Mouse (Mus musculus): Measurements from ENCODE around the gene Tlr9. TPM values are rescaled to one million over a fixed set of nuclear protein-coding genes. Genes with fewer than 3 reads are reported as not detected.

The Tlr9 gene
- polyA plus RNA-seq, 1 experiment, result 4.2 TPM

DNA sequence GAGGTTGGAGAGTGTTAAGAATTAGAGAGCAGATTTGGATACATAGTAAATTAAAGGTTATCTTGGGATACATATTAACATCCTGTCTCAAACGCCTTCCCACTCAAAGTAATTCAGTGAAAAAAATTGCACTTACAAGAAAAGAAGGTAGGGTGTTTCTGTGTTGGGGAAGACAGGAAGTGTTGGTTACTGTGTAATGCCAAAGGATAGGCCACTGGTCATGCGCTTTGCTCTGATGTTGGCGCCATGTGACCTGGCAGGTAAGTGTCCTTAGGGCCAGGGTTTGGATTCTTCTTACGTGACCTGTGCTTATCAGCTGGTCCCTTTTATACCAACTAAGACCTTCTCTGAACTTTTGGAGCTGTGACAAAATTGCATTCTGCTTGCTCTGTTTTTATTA, 40.3 kb upstream of the Tlr9 start:
- no peak overlapping the region for H3K4me3 ChIP-seq (ENCODE audit: insufficient read depth, low read depth, low read length)
- 51% methylated on average over 4 of the region's 4 CpGs for WGBS
- peak; percentile 58 for DNase-seq
- H3K27me3 ChIP-seq (replicated peaks; ENCODE audit: control insufficient read depth, insufficient read depth, low read length), result no peaks in the 10 kb centered on the region
- H3K27ac ChIP-seq (ENCODE audit: insufficient read depth, low read depth, low read length), result no peak overlapping the region; the same call in 1 of the 2 replicates
- H3K36me3 ChIP-seq (ENCODE audit: control insufficient read depth, insufficient read depth, low read length), result peaks cover 29% of the 10 kb centered on the region
- peaks cover 19% of the 10 kb centered on the region; the same call in 1 of the 2 replicates for H3K4me1 ChIP-seq (ENCODE audit: control insufficient read depth, insufficient read depth, low read length)
- TF ChIP-seq CTCF (conservative IDR thresholded peaks at IDR 0.05; ENCODE audit: insufficient read depth, insufficient read length, low read depth, low read length) (no peak), POLR2A (IDR thresholded peaks at IDR 0.05; ENCODE audit: low read depth, low read length) (no peak)

- DNase-seq, result peak; percentile 78
- Histone ChIP-seq H3K4me1 (ENCODE audit: control insufficient read depth, insufficient read depth, low read length) (peaks cover 19% of the 10 kb centered on the region; the same call in 1 of the 2 replicates), H3K27ac (ENCODE audit: insufficient read depth, low read depth, low read length) (peak overlapping the region; percentile 63; the same call in 1 of the 2 replicates), H3K27me3 (replicated peaks; ENCODE audit: control insufficient read depth, insufficient read depth, low read length) (no peaks in the 10 kb centered on the region), H3K4me3 (ENCODE audit: insufficient read depth, low read depth, low read length) (no peak overlapping the region), H3K36me3 (ENCODE audit: control insufficient read depth, insufficient read depth, low read length) (peaks cover 31% of the 10 kb centered on the region)
- TF ChIP-seq CTCF (conservative IDR thresholded peaks at IDR 0.05; ENCODE audit: insufficient read depth, insufficient read length, low read depth, low read length) (no peak), POLR2A (IDR thresholded peaks at IDR 0.05; ENCODE audit: low read depth, low read length) (no peak)
- WGBS, result 55% methylated on average over 5 of the region's 5 CpGs
These were observed 38.4 kb upstream of the Tlr9 start for GRCm38 (mm10) chr9:106183996-106184395.

DNA sequence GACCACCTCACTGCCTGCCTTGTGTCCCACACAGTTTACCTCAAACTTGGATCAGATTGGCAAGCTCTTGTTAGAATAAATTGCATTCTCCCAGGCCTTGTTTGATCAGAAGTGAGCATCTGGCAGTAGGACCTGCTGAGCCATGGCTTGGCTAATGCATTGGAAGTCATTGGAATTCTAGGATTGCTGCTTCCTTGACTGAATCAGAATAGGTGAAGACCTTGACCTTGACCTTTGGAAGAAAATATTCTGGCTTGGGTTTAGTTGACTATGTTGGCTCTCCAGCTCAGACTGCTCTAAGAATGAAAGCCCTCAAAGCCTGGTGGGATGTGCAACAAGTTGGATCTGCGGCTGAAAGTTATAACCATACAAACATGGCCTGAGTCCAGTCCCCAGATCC, 31.0 kb upstream of the Tlr9 start:
- 92% methylated on average over 1 of the region's 1 CpGs for WGBS
- Histone ChIP-seq H3K27ac (ENCODE audit: insufficient read depth, low read depth, low read length) (no peak overlapping the region), H3K4me3 (ENCODE audit: insufficient read depth, low read depth, low read length) (no peak overlapping the region), H3K27me3 (replicated peaks; ENCODE audit: control insufficient read depth, insufficient read depth, low read length) (no peaks in the 10 kb centered on the region), H3K36me3 (ENCODE audit: control insufficient read depth, insufficient read depth, low read length) (peaks cover 14% of the 10 kb centered on the region), H3K4me1 (ENCODE audit: control insufficient read depth, insufficient read depth, low read length) (no peaks in the 10 kb centered on the region)
- peak; percentile 21 for DNase-seq
- TF ChIP-seq CTCF (conservative IDR thresholded peaks at IDR 0.05; ENCODE audit: insufficient read depth, insufficient read length, low read depth, low read length), result no peak
- no peak for TF ChIP-seq POLR2A (IDR thresholded peaks at IDR 0.05; ENCODE audit: low read depth, low read length)

DNA sequence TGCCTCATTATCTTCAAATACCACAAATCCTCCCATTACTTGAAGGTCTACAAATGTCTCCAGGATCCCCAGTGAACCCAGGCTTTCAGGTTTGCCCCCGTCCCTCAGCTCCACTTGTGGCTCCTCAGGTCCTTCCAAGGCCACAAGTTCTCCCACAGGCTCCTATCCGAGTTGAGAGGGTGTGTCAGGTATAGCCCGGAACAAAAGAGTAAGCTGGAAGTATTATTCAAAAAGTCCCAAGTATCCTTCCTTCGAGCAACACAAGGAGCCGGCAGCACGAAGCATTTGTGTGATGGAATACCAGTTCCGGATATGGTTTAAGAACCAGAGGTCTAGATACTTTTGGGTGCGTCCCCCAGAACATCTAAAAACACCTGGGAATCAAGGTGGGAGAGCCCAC, 30.4 kb upstream of the Tlr9 start:
- H3K36me3 ChIP-seq (ENCODE audit: control insufficient read depth, insufficient read depth, low read length), result peaks cover 11% of the 10 kb centered on the region
- no peaks in the 10 kb centered on the region for H3K27me3 ChIP-seq (replicated peaks; ENCODE audit: control insufficient read depth, insufficient read depth, low read length)
- 87% methylated on average over 8 of the region's 8 CpGs for WGBS
- H3K4me3 ChIP-seq (ENCODE audit: insufficient read depth, low read depth, low read length), result no peak overlapping the region
- TF ChIP-seq POLR2A (IDR thresholded peaks at IDR 0.05; ENCODE audit: low read depth, low read length), result no peak
- no peak for TF ChIP-seq CTCF (conservative IDR thresholded peaks at IDR 0.05; ENCODE audit: insufficient read depth, insufficient read length, low read depth, low read length)
- no peak overlapping the region for H3K27ac ChIP-seq (ENCODE audit: insufficient read depth, low read depth, low read length)
- H3K4me1 ChIP-seq (ENCODE audit: control insufficient read depth, insufficient read depth, low read length), result no peaks in the 10 kb centered on the region
- DNase-seq, result no peak

DNA sequence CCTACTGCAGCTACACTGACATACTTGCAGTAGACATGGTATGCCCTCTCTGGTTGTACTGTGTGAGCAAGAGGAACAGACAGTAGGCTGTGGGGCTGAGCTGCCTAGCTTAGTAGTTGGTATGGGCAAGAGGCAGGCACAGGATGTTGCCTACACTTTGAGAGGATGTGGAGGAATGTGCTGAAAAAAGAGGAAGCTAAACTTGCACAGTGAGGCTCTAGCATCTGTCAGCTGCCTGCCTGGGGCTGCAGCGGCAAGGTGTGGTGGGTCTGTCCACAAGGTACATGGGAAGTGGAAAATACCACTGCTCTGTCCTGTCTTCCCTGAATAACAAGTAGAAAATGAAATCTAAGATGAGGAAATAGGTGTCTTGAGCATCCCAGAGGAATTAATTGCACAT, 29.4 kb upstream of the Tlr9 start:
- 72% methylated on average over 1 of the region's 1 CpGs for WGBS
- no peaks in the 10 kb centered on the region for H3K4me1 ChIP-seq (ENCODE audit: control insufficient read depth, insufficient read depth, low read length)
- TF ChIP-seq CTCF (conservative IDR thresholded peaks at IDR 0.05; ENCODE audit: insufficient read depth, insufficient read length, low read depth, low read length) (no peak), POLR2A (IDR thresholded peaks at IDR 0.05; ENCODE audit: low read depth, low read length) (no peak)
- H3K27me3 ChIP-seq (replicated peaks; ENCODE audit: control insufficient read depth, insufficient read depth, low read length), result no peaks in the 10 kb centered on the region
- no peak for DNase-seq
- H3K36me3 ChIP-seq (ENCODE audit: control insufficient read depth, insufficient read depth, low read length), result peaks cover 8% of the 10 kb centered on the region
- no peak overlapping the region for H3K27ac ChIP-seq (ENCODE audit: insufficient read depth, low read depth, low read length)
- no peak overlapping the region for H3K4me3 ChIP-seq (ENCODE audit: insufficient read depth, low read depth, low read length)

DNA sequence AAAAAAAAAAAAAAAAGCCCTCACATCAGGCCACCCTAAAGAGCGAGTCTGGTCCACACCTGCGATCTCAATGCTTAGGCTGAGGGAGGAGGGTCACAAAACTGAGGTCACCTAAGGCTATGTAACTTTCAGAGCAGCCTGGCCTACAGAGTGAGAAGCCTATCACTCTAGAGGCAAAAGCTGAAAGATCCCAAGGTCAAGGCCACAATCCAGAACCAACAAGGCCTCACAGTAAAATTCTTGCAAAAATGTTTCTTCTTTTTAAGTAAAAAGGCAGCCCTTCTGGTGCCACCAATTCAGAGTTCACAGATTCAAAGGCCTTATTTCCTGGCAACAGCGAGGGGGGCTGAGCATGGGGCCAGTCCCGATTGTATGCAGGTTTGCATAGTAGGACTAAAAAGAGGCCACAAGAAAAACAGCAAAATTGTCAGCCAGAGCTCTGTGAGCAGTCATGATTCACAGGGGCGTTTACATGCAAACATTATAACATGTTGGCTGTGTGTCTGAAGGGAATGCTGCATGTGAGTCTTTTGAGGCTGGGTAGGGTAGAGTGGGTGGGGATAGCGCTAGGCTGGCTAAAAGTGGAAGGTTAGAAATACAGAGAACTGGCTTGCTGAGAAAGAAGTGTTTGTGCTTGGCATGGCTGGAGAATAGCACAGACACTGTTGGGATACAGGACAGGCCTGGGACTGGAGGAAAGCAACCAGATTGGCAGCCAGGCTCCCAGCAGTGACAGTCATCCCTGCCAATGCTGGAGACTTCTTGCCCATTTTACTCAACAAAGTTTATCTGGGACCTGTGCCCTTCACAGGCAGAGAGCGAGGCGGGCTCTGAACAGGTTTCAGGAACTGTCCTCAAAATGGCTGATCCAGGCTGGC, 28.2 kb upstream of the Tlr9 start:
- DNase-seq, result no peak
- 90% methylated on average over 8 of the region's 8 CpGs for WGBS
- Histone ChIP-seq H3K36me3 (ENCODE audit: control insufficient read depth, insufficient read depth, low read length) (peaks cover 6% of the 10 kb centered on the region), H3K4me1 (ENCODE audit: control insufficient read depth, insufficient read depth, low read length) (no peaks in the 10 kb centered on the region), H3K27ac (ENCODE audit: insufficient read depth, low read depth, low read length) (no peak overlapping the region), H3K27me3 (replicated peaks; ENCODE audit: control insufficient read depth, insufficient read depth, low read length) (no peaks in the 10 kb centered on the region), H3K4me3 (ENCODE audit: insufficient read depth, low read depth, low read length) (no peak overlapping the region)
- TF ChIP-seq POLR2A (IDR thresholded peaks at IDR 0.05; ENCODE audit: low read depth, low read length) (no peak), CTCF (conservative IDR thresholded peaks at IDR 0.05; ENCODE audit: insufficient read depth, insufficient read length, low read depth, low read length) (no peak)

GRCm38 (mm10) chr9:106195693-106196092, 26.7 kb upstream of the Tlr9 start:
- Histone ChIP-seq H3K4me3 (ENCODE audit: insufficient read depth, low read depth, low read length) (no peak overlapping the region), H3K27ac (ENCODE audit: insufficient read depth, low read depth, low read length) (no peak overlapping the region), H3K36me3 (ENCODE audit: control insufficient read depth, insufficient read depth, low read length) (peaks cover 2% of the 10 kb centered on the region; the same call in 1 of the 2 replicates), H3K27me3 (replicated peaks; ENCODE audit: control insufficient read depth, insufficient read depth, low read length) (no peaks in the 10 kb centered on the region), H3K4me1 (ENCODE audit: control insufficient read depth, insufficient read depth, low read length) (no peaks in the 10 kb centered on the region)
- DNase-seq, result peak; percentile 25
- TF ChIP-seq CTCF (conservative IDR thresholded peaks at IDR 0.05; ENCODE audit: insufficient read depth, insufficient read length, low read depth, low read length), result no peak
- no peak for TF ChIP-seq POLR2A (IDR thresholded peaks at IDR 0.05; ENCODE audit: low read depth, low read length)
- 85% methylated on average over 8 of the region's 8 CpGs for WGBS

All from kidney, adult 2 months (tissue).